Mouse (Mus musculus): Measurements from ENCODE around the gene Crisp4.

Crisp4 gene

GRCm38 (mm10) chr1:18145802-18146201 lies at the start of gene Crisp4:
Gene Crisp4, minus strand, starts transcription at chr1:18145902.
- DNase-seq (ENCODE audit: low read depth): no peak

DNA sequence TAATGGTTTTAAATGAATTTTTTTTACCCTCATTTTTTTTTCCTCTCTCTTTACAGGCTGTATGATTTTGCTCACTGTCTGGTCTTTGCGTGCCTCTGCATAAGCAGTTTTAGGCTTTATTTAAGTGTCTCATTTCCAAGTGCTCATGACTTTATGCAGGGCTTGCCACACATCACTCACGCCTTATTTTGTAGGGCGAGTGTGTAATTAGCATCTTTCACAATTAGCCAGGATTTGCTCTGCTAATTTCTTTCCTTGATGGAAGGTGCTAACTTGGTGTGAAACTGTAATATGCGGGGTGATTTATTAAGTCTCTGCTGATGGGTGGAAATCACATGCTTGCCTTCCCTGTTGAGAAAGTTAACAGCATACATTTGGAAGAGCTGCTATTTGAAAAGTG lies 46.0 kb upstream of the Crisp4 start:
- no peak for DNase-seq (ENCODE audit: low read depth)

DNA sequence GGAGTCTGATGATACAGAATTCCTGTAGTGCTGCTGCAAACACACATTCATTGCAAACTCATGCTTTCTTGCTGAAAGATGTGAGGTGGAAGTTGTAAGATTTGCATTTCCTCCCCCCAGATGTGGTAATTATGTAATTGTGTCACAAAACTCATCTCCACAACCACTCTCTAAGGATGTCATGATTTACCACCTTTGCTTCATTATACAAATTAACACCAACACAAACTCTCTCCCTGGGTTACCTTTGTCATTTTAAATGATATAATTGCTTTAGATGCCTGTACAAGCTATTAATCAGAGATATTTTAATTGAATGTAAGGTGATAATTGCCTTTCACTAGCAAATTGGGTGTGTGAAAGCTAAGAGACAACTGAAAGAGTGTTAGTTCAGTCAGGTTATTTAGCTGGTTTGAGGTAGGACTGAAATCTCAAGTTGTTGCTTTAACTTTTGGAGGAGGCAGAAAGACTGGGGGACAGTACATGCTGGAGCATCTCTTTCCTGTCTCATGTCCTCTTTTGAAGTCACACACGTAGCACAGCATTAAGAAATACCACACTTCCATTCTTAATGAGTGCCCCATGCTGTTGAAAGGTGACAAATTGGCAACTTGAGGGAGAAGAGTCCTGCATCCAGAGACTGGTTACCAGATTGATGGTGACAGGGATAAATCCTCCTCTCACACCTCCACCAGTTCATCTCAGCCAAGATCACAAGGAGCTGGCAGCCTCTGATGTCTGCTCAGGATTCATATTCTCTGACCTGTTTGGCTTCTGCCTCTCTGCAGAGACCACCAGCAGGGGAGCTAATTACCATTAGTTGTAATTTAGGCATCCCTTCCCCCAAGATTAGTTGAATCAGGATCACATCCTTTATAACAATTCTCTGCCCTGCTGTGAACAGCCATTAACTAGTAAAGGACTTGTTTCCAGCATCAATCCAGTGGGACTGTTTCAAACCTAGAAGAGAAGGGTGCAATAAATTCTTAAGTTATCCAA lies 45.3 kb upstream of the Crisp4 start:
- DNase-seq (ENCODE audit: low read depth): no peak

DNA sequence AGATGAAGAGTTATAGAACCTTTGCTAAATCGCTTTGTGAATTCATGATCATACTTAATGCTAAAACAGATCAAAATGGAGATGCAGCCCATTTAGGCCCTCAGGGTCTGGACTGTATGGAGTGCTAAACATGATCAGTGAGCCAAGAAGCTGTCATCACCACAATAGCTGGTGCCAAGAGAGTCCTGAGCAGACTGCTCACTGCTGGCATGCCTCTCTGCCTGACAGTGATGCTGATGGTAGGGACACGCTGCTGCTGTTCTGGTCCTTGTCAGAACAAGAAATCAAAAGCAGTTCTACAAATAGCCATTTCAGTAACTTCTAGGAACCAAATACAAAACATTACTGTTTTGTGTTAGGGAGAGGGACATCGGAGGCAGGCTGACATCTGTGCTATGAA lies 35.5 kb upstream of the Crisp4 start:
- DNase-seq (ENCODE audit: low read depth): no peak

GRCm38 (mm10) chr1:18170573-18170972 lies 24.9 kb upstream of the Crisp4 start:
- DNase-seq (ENCODE audit: low read depth): no peak

- no peak for DNase-seq (ENCODE audit: low read depth)
Measured at GRCm38 (mm10) chr1:18168261-18168660, 22.6 kb upstream of the Crisp4 start.

DNA sequence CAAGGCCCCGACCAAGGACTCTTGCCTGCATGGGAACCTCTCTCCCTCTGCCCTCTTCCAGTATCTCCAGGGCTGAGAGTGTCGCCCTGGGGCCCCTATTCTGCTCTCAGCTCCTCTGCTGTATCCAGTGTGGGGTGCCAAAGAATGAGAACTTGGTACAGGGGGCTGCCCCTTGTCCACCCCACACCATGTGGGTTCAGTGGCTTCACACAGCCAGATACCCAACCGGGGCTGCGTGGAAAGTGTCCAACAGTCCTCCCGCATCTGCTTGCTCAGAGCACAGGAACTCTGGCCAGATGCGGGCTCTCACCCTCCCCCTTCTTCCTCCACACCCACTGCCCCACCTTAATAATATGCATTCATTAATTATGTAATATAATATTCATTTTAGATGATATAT lies 13.4 kb upstream of the Crisp4 start:
- DNase-seq (ENCODE audit: low read depth): no peak

GRCm38 (mm10) chr1:18148211-18148610 lies 2.5 kb upstream of the Crisp4 start:
- DNase-seq (ENCODE audit: low read depth): no peak

GRCm38 (mm10) chr1:18131691-18132090 lies 14.0 kb downstream of the Crisp4 start:
- DNase-seq (ENCODE audit: low read depth): no peak

DNA sequence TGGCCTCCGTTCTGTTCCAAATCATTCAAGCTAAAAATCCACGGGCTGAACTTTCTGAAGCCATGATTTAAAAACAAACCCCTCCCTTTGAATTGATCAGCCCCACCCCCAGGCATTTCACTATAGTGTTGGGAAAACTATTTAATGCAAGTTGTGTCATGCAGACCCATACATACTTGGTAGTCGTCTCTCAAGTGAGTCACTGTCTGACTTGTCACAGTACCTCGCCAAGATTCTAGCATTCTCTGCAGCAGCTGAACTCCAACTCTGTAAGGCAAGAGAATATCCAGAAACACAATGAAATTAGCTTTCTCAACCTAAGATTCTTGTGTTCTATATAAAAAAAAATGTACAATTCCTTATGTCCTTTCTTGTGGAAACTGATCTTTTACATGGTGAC lies 15.7 kb downstream of the Crisp4 start:
- no peak for DNase-seq (ENCODE audit: low read depth)

DNA sequence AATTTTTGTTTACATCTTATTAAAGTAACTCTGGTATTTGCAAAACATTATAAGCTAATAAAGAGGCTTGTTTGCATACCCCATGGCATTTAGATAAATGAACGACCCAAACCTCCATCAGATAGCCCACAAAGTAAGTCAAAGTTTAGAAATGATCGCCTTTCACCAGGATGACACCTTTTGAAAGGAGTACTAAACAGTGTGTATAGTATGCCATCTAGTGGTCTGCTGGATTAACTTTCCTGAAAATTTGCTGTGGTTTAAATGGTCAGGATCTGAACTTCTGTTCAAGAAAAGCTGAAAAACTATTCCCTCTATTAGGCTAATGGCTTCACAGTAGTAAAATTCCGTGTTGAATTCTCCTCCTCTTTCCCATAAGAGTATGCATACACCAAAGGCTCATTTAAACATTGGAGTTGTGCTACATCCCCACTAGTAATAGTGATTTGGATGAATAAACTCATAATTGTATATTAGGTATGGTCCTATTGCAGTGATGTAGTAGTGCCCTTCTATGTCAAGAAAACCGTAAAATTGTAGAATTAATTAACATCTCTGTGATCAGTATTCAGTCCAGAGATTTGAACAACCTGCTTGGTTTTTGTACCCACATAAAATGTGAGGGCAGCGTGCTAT lies 38.9 kb downstream of the Crisp4 start:
- DNase-seq (ENCODE audit: low read depth): no peak

GRCm38 (mm10) chr1:18105866-18106529 lies 39.7 kb downstream of the Crisp4 start:
- no peak for DNase-seq (ENCODE audit: low read depth)

DNA sequence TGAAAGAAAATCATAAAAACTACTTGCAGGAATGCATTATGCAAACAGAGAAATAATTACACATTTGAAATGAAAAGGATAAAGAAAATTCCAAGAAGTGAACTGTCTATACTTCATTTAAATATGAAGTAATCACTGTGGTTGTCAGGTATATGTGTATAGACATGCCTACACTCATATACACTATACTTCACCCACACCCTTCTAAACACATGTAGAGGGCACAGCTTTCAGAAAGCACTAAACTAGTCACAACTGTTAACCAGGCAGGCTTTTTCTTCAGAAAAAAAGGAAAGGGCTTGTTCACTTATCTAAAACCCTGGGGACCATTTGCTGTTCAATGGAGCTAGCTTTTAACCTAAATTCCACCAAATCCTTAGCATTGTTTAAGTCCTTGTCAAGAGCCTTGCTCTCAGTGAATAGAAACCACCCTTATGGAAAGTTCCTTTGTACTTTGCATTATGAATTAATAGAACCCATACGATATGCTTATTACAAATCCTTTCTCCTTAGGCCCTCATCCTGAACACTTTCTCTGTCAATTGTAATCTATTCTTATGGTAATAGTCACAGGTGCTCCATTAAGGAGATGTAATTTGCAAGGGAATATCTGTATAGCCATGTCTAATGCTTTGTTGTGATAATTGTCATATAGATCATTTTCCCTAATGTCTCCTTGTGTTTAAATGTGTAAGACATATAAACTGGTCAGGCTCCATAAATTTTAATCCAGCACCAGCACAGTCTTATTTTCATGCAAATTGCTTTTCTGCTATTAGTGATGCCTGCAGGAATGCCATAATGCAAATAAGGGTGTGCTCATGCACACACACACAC lies 40.5 kb downstream of the Crisp4 start:
- no peak for DNase-seq (ENCODE audit: low read depth)
